Mouse (Mus musculus) lung, postnatal 0 days (tissue): ENCODE measurements around the gene Chd9. TPM values are rescaled to one million over a fixed set of nuclear protein-coding genes. Genes with fewer than 3 reads are reported as not detected.

Experiments used
- ATAC-seq: fragments of 200-750 bp; cut with Nextera tagmentation; 2 replicates; pipeline ENCODE4 v1.8.0; 2017; ENCODE audit warnings: moderate library complexity
- DNase-seq: peaks from one replicate; pipeline ENCODE4 v3.0.0-alpha.2; 2016; ENCODE audit warnings: low spot score
- H3K27ac ChIP-seq: fragments of 300-500 bp; sonication (generic); 2 replicates; pipeline ENCODE4 v1.5.1; 2014; ENCODE audit warnings: antibody characterized with exemption, mild to moderate bottlenecking, low read length, mixed read lengths
- H3K27me3 ChIP-seq: fragments of 300-500 bp; sonication (generic); replicated peaks from 2 replicates; pipeline ENCODE4 v1.6.1; 2014; ENCODE audit warnings: low read length, mixed read lengths; ENCODE audit not compliant: insufficient read depth
- H3K36me3 ChIP-seq: fragments of 300-500 bp; sonication (generic); 2 replicates; pipeline ENCODE4 v1.6.1; 2014; ENCODE audit warnings: low read length, mixed read lengths; ENCODE audit not compliant: insufficient read depth
- H3K4me1 ChIP-seq: fragments of 300-500 bp; sonication (generic); 2 replicates; pipeline ENCODE4 v1.6.1; 2014; ENCODE audit warnings: antibody characterized with exemption, low read depth, low read length, mixed read lengths; ENCODE audit not compliant: insufficient read depth
- H3K4me2 ChIP-seq: fragments of 300-500 bp; sonication (generic); replicated peaks from 2 replicates; pipeline ENCODE4 v1.6.1; 2014; ENCODE audit warnings: low read depth, mild to moderate bottlenecking, low read length, moderate library complexity, mixed read lengths
- H3K4me3 ChIP-seq: fragments of 300-500 bp; sonication (generic); 2 replicates; pipeline ENCODE4 v1.5.1; 2014; ENCODE audit warnings: low read depth, low read length
- H3K9ac ChIP-seq: fragments of 300-500 bp; sonication (generic); replicated peaks from 2 replicates; pipeline ENCODE4 v1.6.1; 2014; ENCODE audit warnings: low read depth, mild to moderate bottlenecking
- H3K9me3 ChIP-seq: fragments of 300-500 bp; sonication (generic); 2 replicates; pipeline ENCODE4 v1.6.1; 2016; ENCODE audit warnings: low read length, mixed read lengths
- CTCF ChIP-seq: IDR thresholded peaks from 2 replicates; pipeline ENCODE4 v1.5.1; 2016; ENCODE audit warnings: antibody characterized with exemption, mild to moderate bottlenecking
- EP300 ChIP-seq: IDR thresholded peaks from 2 replicates; pipeline ENCODE4 v1.6.1; 2016; ENCODE audit warnings: antibody characterized with exemption, mild to moderate bottlenecking, control low read depth
- WGBS: fragments of 180-500 bp; shearing (Covaris S2); extraction: QIAGEN DNeasy Blood & Tissue Kit; methylation state at CpG from one replicate; pipeline ENCODE4 v1.1.7; 2014; 5-methylcytosine and 5-hydroxymethylcytosine counted together
- polyA plus RNA-seq: library from polyadenylated mRNA; unstranded; fragments of >200 nt; fragmentation: Nextera tagmentation; extraction: Ambion mirVana; gene quantifications from 2 replicates; pipeline ENCODE4 v1.2.1, GENCODE M21; 2015

Chd9 gene
- polyA plus RNA-seq, 1 experiment from 2014 or later: 122 TPM

DNA sequence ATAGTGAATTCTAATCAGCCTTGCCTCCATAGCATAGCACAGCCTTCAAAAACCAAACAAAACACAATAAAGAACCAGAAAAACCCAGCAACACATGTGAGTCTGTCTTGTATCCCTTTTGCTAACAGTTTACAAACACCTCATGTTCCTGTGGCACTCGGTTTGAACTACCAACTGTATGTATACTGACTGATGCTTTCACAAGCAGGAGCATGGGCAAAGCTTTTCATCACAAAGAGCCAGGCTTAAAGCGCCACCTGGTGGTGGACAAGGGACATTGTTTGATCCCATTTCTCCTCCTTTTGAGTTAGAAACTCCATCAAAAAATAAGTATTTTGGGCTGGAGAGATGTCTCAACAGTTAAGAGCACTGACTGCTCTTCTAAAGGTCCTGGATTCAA lies 191.6 kb downstream of the Chd9 start:
- ATAC-seq: peak; percentile 47; the same call in 1 of the 2 replicates
- Histone ChIP-seq H3K4me3 (no peak overlapping the region), H3K27ac (no peak overlapping the region), H3K4me1 (no peaks in the 10 kb centered on the region), H3K36me3 (peaks cover 39% of the 10 kb centered on the region), H3K9ac (no peak overlapping the region), H3K4me2 (no peak overlapping the region), H3K27me3 (no peaks in the 10 kb centered on the region), H3K9me3 (no peaks in the 10 kb centered on the region)
- DNase-seq: peak; percentile 85
- no peak for TF ChIP-seq EP300
- TF ChIP-seq CTCF: peak; percentile 90
- WGBS: 3% methylated on average over 2 of the region's 2 CpGs

GRCm38 (mm10) chr8:91034417-91034816 lies 206.3 kb downstream of the Chd9 start:
- Histone ChIP-seq H3K4me2 (no peak overlapping the region), H3K27ac (no peak overlapping the region), H3K9ac (no peak overlapping the region), H3K4me1 (no peaks in the 10 kb centered on the region), H3K27me3 (no peaks in the 10 kb centered on the region), H3K9me3 (no peaks in the 10 kb centered on the region), H3K4me3 (no peak overlapping the region), H3K36me3 (peaks cover 28% of the 10 kb centered on the region)
- 91% methylated on average over 6 of the region's 6 CpGs for WGBS
- no peak for ATAC-seq
- DNase-seq: peak; percentile 14
- TF ChIP-seq EP300: no peak
- TF ChIP-seq CTCF: peak; percentile 39

DNA sequence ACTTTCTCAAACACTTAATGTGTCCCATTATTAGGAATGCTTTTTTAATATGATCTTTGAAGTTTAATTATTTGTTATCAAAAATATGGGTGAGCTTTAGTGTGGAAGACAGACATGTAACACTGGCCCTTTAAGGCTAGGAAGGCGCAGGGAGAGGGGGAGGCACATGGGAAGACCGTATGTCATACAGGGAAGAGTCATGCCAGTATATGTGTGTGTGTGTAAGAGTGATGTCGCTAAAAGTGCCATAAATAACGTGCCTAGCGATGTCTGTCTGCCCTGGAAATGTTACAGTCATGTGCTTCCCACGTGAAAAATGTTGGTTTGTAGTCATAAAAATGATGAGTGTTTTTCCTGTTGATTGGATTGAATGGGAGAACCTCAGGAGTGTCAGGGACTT lies 208.8 kb downstream of the Chd9 start:
- Histone ChIP-seq H3K4me2 (no peak overlapping the region), H3K27ac (no peak overlapping the region), H3K36me3 (peaks cover 30% of the 10 kb centered on the region), H3K4me1 (no peaks in the 10 kb centered on the region), H3K9ac (no peak overlapping the region), H3K4me3 (no peak overlapping the region), H3K27me3 (no peaks in the 10 kb centered on the region), H3K9me3 (no peaks in the 10 kb centered on the region)
- 61% methylated on average over 6 of the region's 6 CpGs for WGBS
- ATAC-seq: no peak
- TF ChIP-seq EP300 (no peak), CTCF (no peak)
- DNase-seq: no peak

DNA sequence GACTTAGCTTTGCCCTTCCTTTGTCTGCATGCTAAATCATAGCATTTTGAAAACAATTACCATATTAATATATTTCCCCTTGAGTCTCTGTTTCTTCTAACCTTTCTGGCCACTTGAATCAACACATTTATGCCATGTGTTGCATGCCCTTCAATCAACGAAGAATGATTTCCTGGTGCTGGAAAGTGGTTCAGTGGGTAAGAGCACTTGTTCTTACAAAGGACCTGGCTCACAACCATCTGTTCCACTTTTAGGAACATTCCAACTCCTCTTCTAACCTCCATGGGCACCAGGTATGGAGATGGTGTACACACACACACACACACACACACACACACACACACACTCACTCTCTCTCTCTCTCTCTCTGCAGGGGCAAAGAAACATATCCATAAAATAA lies 210.5 kb downstream of the Chd9 start:
- no peak overlapping the region for H3K4me3 ChIP-seq
- no peaks in the 10 kb centered on the region for H3K27me3 ChIP-seq
- WGBS: 66% methylated on average over 1 of the region's 1 CpGs
- no peaks in the 10 kb centered on the region for H3K9me3 ChIP-seq
- DNase-seq: peak; percentile 61
- H3K27ac ChIP-seq: no peak overlapping the region
- no peak overlapping the region for H3K4me2 ChIP-seq
- TF ChIP-seq CTCF (no peak), EP300 (no peak)
- peaks cover 26% of the 10 kb centered on the region for H3K36me3 ChIP-seq
- peak; percentile 54 for ATAC-seq
- no peak overlapping the region for H3K9ac ChIP-seq
- H3K4me1 ChIP-seq: no peaks in the 10 kb centered on the region

DNA sequence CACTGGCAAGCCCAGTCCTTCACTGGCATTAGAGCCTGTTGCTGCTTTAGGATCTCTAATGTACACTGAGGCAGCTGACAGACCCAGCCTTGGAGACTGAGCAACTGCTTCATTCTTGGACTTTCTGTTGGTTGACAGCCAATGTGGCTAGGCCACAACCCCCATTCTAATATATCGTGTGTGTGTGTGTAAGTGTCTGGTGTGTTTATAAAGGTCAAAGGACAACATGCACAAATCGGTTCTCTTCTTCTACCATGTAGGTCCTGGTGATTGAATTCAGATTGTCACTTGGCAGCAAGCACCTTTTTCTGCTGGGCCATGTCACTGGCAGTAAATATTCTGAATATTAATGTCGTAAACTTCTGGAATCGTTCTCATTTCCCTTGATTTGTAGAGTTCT lies 218.2 kb downstream of the Chd9 start:
- Histone ChIP-seq H3K27ac (no peak overlapping the region), H3K36me3 (0 out of 2 replicates have a peak, but pooled peaks cover 4% of the 10 kb centered on the region), H3K4me3 (no peak overlapping the region), H3K9ac (no peak overlapping the region), H3K9me3 (no peaks in the 10 kb centered on the region), H3K4me2 (no peak overlapping the region), H3K4me1 (no peaks in the 10 kb centered on the region), H3K27me3 (no peaks in the 10 kb centered on the region)
- WGBS: 50% methylated on average over 4 of the region's 4 CpGs
- ATAC-seq (peak; percentile 80), DNase-seq (peak; percentile 59)
- TF ChIP-seq CTCF (no peak), EP300 (no peak)

- TF ChIP-seq EP300 (no peak), CTCF (no peak)
- ATAC-seq (no peak), DNase-seq (peak; percentile 70)
- Histone ChIP-seq H3K27ac (no peak overlapping the region), H3K4me1 (no peaks in the 10 kb centered on the region), H3K9me3 (no peaks in the 10 kb centered on the region), H3K4me2 (no peak overlapping the region), H3K9ac (no peak overlapping the region), H3K27me3 (no peaks in the 10 kb centered on the region), H3K4me3 (no peak overlapping the region), H3K36me3 (peaks cover 8% of the 10 kb centered on the region; the same call in 1 of the 2 replicates)
- WGBS: 7% methylated on average over 8 of the region's 8 CpGs
These were observed 222.9 kb downstream of the Chd9 start for GRCm38 (mm10) chr8:91051037-91051436.

DNA sequence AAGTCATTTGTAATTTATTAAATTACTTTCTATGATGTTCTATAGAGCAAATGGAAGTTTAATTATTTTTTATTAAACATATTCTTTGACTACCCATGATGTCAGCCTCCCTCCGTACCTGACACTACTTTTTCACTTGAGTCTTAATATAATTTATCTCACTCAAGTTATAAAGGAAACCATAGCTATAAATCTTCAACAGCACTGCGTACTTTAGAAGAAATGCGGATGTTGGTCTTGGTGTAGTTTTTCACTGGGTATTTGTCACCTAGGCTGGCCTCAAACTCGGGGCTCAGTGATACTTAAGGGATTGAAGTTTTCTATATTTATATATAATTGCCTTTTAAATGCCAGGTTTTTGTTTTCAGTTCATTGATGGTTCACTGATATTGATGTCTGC lies 226.3 kb downstream of the Chd9 start:
- no peak overlapping the region for H3K4me3 ChIP-seq
- WGBS: 84% methylated on average over 4 of the region's 4 CpGs
- H3K27ac ChIP-seq: no peak overlapping the region
- DNase-seq: no peak
- H3K4me1 ChIP-seq: no peaks in the 10 kb centered on the region
- TF ChIP-seq EP300: no peak
- no peak for TF ChIP-seq CTCF
- H3K4me2 ChIP-seq: no peak overlapping the region
- peaks cover 4% of the 10 kb centered on the region; the same call in 1 of the 2 replicates for H3K36me3 ChIP-seq
- no peak for ATAC-seq
- no peaks in the 10 kb centered on the region for H3K9me3 ChIP-seq
- no peak overlapping the region for H3K9ac ChIP-seq
- no peaks in the 10 kb centered on the region for H3K27me3 ChIP-seq
